Mouse (Mus musculus) lung, adult 18-20 months (tissue): Measurements from ENCODE around the gene Itgax.

Experiments used
- DNase-seq, 2 experiments: peaks; one replicate each; pipeline ENCODE4 v3.0.0; 2022; ENCODE audit warnings: mixed read lengths in 2 of 2

Itgax gene

GRCm38 (mm10) chr7:128164001-128164400 lies 34.7 kb downstream of the Itgax start:
- no peak for DNase-seq

DNA sequence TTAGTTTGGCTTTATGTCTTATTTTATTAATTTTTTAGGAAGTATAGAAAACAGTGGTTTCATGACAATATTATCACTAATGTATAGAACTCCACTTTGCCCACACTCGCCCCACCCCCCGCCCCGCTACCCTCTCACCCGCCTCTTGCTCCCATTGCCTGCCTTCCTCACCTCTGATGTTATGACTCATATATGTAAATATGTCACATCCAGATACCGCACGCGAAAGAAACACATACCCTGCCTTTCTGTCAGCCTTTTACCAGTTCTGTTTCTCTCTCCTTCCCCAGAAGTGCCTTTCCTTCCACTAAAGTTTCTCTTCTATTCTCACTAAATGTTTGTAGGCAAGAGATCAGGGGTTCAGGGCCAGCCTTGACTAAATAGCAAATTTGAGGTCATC lies 37.0 kb downstream of the Itgax start:
- DNase-seq, result no peak

DNA sequence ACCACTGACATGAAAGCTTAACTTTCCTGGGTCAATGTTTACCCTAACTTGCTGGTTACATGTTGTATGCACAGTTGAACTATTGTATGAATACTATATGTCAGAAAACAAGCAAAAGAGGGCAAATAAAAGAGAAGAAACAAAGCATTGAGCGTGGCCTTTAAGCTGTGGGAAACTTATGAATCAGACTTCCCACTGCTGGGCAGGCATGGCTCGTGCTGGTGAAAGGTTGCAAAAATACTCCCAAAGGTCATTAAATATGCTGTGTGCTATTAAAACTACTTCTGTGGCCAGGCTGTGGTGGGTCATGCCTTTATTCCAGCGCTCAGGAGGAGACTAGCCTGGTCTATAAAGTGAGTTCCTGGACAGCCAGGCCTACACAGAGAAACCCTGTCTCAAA lies 40.6 kb downstream of the Itgax start:
- DNase-seq, result no peak

GRCm38 (mm10) chr7:128178385-128178784 lies 49.0 kb downstream of the Itgax start:
- peak in 1 of 2 experiments; percentile 19 for DNase-seq

GRCm38 (mm10) chr7:128180126-128180525 lies 50.8 kb downstream of the Itgax start:
- DNase-seq, result peak in 1 of 2 experiments; percentile 23

DNA sequence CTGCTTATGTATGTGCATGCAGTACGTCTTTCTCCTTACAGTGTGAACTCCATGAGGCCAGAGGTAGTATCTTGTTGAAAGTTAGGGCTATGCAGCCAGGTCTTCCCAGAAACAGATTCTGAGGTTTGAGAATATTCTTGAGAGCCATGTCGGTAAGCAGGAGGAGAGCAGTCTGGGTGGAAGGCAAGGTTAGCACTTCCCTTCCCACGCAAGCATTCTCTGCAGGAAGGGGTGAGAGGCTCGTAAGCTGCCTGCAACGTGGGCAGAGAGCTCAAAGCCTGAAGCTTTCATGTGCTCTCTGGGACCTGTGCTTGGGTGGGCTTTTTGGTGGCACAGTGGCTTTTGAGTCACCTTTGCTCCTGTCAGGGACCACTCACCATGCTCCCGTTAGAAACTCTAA lies 51.2 kb downstream of the Itgax start:
- no peak for DNase-seq

GRCm38 (mm10) chr7:128181691-128182090 lies 52.3 kb downstream of the Itgax start:
- no peak for DNase-seq
